Mouse (Mus musculus): ENCODE measurements around the gene Togaram2. TPM values are rescaled to one million over a fixed set of nuclear protein-coding genes. Genes with fewer than 3 reads are reported as not detected.

Gene Togaram2
- polyA plus RNA-seq, 1 experiment from 2014 or later = 2.3 TPM

DNA sequence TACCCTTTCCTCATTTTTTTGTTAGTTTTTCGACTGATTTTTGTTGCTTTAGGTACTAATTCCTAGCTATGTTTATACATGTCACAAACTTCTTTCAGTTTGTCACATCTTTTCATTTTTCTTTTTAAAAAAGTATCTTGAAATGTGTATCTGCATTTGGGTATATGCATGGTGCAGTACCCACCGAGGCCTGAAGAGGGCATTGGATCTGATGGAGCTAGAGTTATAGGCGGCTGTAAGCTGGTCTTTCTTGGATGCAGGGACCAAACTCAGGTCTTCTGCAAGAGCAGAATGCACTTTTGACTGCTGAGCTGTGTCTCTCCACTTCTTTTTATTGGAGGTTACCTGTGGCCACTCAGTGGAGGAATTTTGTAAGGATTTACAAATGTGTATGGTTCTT lies 105.6 kb downstream of the Togaram2 start:
- peaks cover 13% of the 10 kb centered on the region for H3K4me1 ChIP-seq (replicated peaks)
- H3K9ac ChIP-seq = no peak overlapping the region
- 74% methylated on average over 3 of the region's 3 CpGs for WGBS
- no peak overlapping the region for H3K4me3 ChIP-seq
- H3K27me3 ChIP-seq = 0 out of 2 replicates have a peak, but pooled peaks cover 3% of the 10 kb centered on the region
- H3K4me2 ChIP-seq = no peak overlapping the region
- H3K36me3 ChIP-seq = no peaks in the 10 kb centered on the region
- H3K27ac ChIP-seq = no peak overlapping the region
- ATAC-seq (replicated peaks; ENCODE audit: insufficient number of reproducible peaks, insufficient read depth, low FRiP score, low read depth) = no peak
- 0 out of 2 replicates have a peak, but pooled peaks cover 3% of the 10 kb centered on the region for H3K9me3 ChIP-seq (replicated peaks)

Other genes with a start within 250 kb of the Togaram2 start
- gene Gm4707, start 213.3 kb upstream of the Togaram2 start, polyA plus RNA-seq (2015; fragmentation: Nextera tagmentation; extraction: Ambion mirVana) = 2.1 and 2.7 TPM in 2 replicates
- 33.2 and 33.3 TPM in 2 replicates for gene Smchd1, start 197.9 kb upstream of the Togaram2 start, polyA plus RNA-seq (2015; fragmentation: Nextera tagmentation; extraction: Ambion mirVana)
- 31.8 and 32.3 TPM in 2 replicates for gene Ndc80, start 146.4 kb upstream of the Togaram2 start, polyA plus RNA-seq (2015; fragmentation: Nextera tagmentation; extraction: Ambion mirVana)
- gene Spdya, start 121.2 kb upstream of the Togaram2 start, polyA plus RNA-seq (2015; fragmentation: Nextera tagmentation; extraction: Ambion mirVana) = 0.23 and 0.39 TPM in 2 replicates
- 32.4 and 40.5 TPM in 2 replicates for gene Wdr43, start 57.4 kb upstream of the Togaram2 start, polyA plus RNA-seq (2015; fragmentation: Nextera tagmentation; extraction: Ambion mirVana)
- 0.03 TPM in 1 of 2 replicates, not detected in the other for gene Pcare, start 79.6 kb downstream of the Togaram2 start, polyA plus RNA-seq (2015; fragmentation: Nextera tagmentation; extraction: Ambion mirVana)
- gene Clip4, start 95.2 kb downstream of the Togaram2 start, polyA plus RNA-seq (2015; fragmentation: Nextera tagmentation; extraction: Ambion mirVana) = 35.4 and 37.7 TPM in 2 replicates

Measured in heart, embryonic 15.5 days (tissue).